Mouse (Mus musculus) thymus, adult 2 months (tissue): Measurements from ENCODE around the gene 4833439L19Rik. TPM values are rescaled to one million over a fixed set of nuclear protein-coding genes. Genes with fewer than 3 reads are reported as not detected.

ENCODE experiments used
- DNase-seq: peaks from one replicate; pipeline ENCODE4 v3.0.0; 2021
- H3K27ac ChIP-seq: fragments of 200-500 bp; 2 replicates; pipeline ENCODE4 v1.5.1; 2012; ENCODE audit warnings: low read length, control low read depth; ENCODE audit not compliant: control insufficient read depth, insufficient read depth
- H3K27me3 ChIP-seq: fragments of 200-500 bp; 2 replicates; pipeline ENCODE4 v1.6.1; 2012; ENCODE audit warnings: mild to moderate bottlenecking, low read length, moderate library complexity, mixed read lengths; ENCODE audit not compliant: control insufficient read depth, insufficient read depth
- H3K36me3 ChIP-seq: fragments of 200-500 bp; 2 replicates; pipeline ENCODE4 v1.6.1; 2012; ENCODE audit warnings: mild to moderate bottlenecking, low read length, moderate library complexity; ENCODE audit not compliant: control insufficient read depth, insufficient read depth
- H3K4me1 ChIP-seq: fragments of 200-500 bp; replicated peaks from 2 replicates; pipeline ENCODE4 v1.6.1; 2012; ENCODE audit warnings: low read length; ENCODE audit not compliant: control insufficient read depth, insufficient read depth
- H3K4me3 ChIP-seq: fragments of 200-500 bp; 2 replicates; pipeline ENCODE4 v1.5.1; 2012; ENCODE audit warnings: mild to moderate bottlenecking, low read length, control low read depth, moderate library complexity; ENCODE audit not compliant: control insufficient read depth, insufficient read depth
- CTCF ChIP-seq: fragments of 200-500 bp; IDR thresholded peaks from 2 replicates; pipeline ENCODE4 v1.5.1; 2012; ENCODE audit warnings: mild to moderate bottlenecking, control low read depth, low read length, moderate library complexity, borderline replicate concordance; ENCODE audit not compliant: control insufficient read depth, poor library complexity, insufficient read depth; ENCODE audit errors: extremely low read depth
- POLR2A ChIP-seq: fragments of 200-500 bp; IDR thresholded peaks from 2 replicates; pipeline ENCODE4 v1.6.1; 2012; ENCODE audit warnings: mild to moderate bottlenecking, low read length, control low read depth, moderate library complexity; ENCODE audit not compliant: control insufficient read depth, poor library complexity, insufficient read depth; ENCODE audit errors: extremely low read depth
- WGBS: fragments of 180-500 bp; shearing (Covaris S2); methylation state at CpG from one replicate; pipeline ENCODE4 v1.1.7; 2018; 5-methylcytosine and 5-hydroxymethylcytosine counted together
- polyA plus RNA-seq: library from polyadenylated mRNA; depleted of rRNA; stranded (reverse); fragments of >200 nt; gene quantifications from 2 replicates; pipeline ENCODE4 v1.2.3, GENCODE M21; 2012

The 4833439L19Rik gene
- polyA plus RNA-seq, 1 experiment = 105 TPM

- no peak for TF ChIP-seq CTCF
- no peak for TF ChIP-seq POLR2A
- Histone ChIP-seq H3K4me3 (peak overlapping the region; percentile 89), H3K27ac (no peak overlapping the region), H3K27me3 (no peaks in the 10 kb centered on the region), H3K36me3 (peaks cover 12% of the 10 kb centered on the region), H3K4me1 (peaks cover 12% of the 10 kb centered on the region)
- no peak for DNase-seq
- 11% methylated on average over 45 of the region's 45 CpGs for WGBS
Measured at GRCm38 (mm10) chr13:54564232-54565200, 719 bp downstream of the 4833439L19Rik start.

DNA sequence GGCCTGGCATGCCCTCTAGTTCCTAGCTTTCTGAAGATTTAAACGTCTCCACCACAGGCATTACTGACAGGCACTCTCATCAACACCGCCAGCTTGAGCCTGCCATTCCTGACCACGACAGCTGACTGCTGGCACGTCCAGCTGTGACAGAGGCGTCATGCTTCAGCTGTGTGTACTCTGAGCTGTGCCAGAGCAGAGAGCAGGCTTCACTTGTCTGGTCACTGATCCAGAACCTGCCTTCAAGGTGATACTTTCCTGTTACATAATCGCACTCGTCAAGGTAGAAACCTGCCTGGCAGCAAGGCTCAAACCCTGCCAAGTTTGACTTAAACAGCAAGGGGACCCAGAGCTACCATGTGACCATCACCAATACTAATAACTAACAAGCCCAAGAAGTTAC, 2.7 kb downstream of the 4833439L19Rik start:
- Histone ChIP-seq H3K36me3 (peaks cover 30% of the 10 kb centered on the region), H3K27me3 (no peaks in the 10 kb centered on the region), H3K4me1 (peaks cover 12% of the 10 kb centered on the region), H3K27ac (no peak overlapping the region), H3K4me3 (no peak overlapping the region)
- DNase-seq = no peak
- WGBS = 80% methylated on average over 7 of the region's 7 CpGs
- TF ChIP-seq POLR2A (no peak), CTCF (no peak)

GRCm38 (mm10) chr13:54560608-54561007, 4.6 kb downstream of the 4833439L19Rik start:
- no peak for TF ChIP-seq CTCF
- H3K4me1 ChIP-seq = peaks cover 8% of the 10 kb centered on the region
- 94% methylated on average over 7 of the region's 7 CpGs for WGBS
- H3K4me3 ChIP-seq = no peak overlapping the region
- DNase-seq = no peak
- no peak overlapping the region for H3K27ac ChIP-seq
- H3K27me3 ChIP-seq = no peaks in the 10 kb centered on the region
- H3K36me3 ChIP-seq = peaks cover 42% of the 10 kb centered on the region

DNA sequence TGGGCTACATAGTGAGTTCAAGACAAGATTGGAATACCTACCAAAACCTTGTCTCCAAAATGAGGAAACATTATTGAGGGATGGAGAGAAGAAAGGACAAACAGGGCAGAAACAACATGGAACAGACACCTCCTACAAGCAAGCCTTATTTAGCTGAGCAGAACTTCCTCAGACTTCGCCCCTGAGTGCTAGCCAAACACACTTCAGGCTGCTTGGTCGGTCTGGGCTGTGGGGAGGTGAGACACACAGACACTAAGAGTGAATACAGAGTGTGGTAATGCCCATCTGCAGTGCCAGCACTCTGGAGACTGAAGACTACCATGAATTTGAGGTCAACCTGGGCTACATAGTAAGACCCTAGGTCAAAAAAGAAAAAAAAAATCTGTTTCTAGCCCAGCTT, 5.6 kb downstream of the 4833439L19Rik start:
- DNase-seq = no peak
- Histone ChIP-seq H3K27ac (no peak overlapping the region), H3K4me3 (no peak overlapping the region), H3K27me3 (no peaks in the 10 kb centered on the region), H3K36me3 (peaks cover 44% of the 10 kb centered on the region), H3K4me1 (peaks cover 5% of the 10 kb centered on the region)
- TF ChIP-seq POLR2A = no peak
- TF ChIP-seq CTCF = no peak
- WGBS = 93% methylated on average over 2 of the region's 2 CpGs

DNA sequence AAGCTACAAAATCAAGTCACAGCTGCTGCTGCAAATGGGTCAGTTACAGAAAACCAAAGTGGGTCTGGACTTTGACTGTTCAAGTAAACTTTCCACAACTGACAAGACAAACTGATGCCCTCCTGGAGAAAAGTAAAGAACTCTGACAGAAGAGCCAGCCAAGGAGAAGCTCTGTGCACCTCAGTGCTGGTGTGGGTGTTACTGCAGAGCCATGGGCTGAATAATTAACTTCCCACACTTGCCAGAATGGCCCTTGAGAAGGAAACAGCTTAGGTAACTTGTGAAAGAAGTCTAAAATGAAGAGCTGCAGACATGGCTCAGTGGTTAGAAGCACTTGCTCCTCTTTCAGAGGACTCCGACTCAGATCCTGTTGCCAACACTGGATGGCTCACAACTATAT, 7.6 kb downstream of the 4833439L19Rik start:
- H3K4me3 ChIP-seq = no peak overlapping the region
- no peaks in the 10 kb centered on the region for H3K4me1 ChIP-seq
- no peaks in the 10 kb centered on the region for H3K27me3 ChIP-seq
- WGBS = 97% methylated on average over 1 of the region's 1 CpGs
- peaks cover 62% of the 10 kb centered on the region for H3K36me3 ChIP-seq
- no peak overlapping the region for H3K27ac ChIP-seq
- TF ChIP-seq CTCF = no peak
- TF ChIP-seq POLR2A = no peak
- no peak for DNase-seq

- TF ChIP-seq CTCF = no peak
- Histone ChIP-seq H3K4me3 (no peak overlapping the region), H3K27ac (no peak overlapping the region), H3K36me3 (peaks cover 70% of the 10 kb centered on the region), H3K27me3 (no peaks in the 10 kb centered on the region), H3K4me1 (no peaks in the 10 kb centered on the region)
- 93% methylated on average over 3 of the region's 3 CpGs for WGBS
- DNase-seq = no peak
Measured at GRCm38 (mm10) chr13:54556796-54557195, 8.4 kb downstream of the 4833439L19Rik start.
